Mouse (Mus musculus) left cerebral cortex, postnatal 36 days (tissue): Measurements from ENCODE around the gene Rdh7. TPM values are rescaled to one million over a fixed set of nuclear protein-coding genes. Genes with fewer than 3 reads are reported as not detected.
"Not testable (repeated sequence)": the region's sequence is repeated elsewhere in the genome, so short reads cannot be mapped to it uniquely, and the experiment has no call there.

ENCODE experiments used
- DNase-seq, 2 experiments: peaks; one replicate each; pipeline ENCODE4 v3.0.0; 2021 to 2022; ENCODE audit warnings: low spot score in 2 of 2, mixed read lengths in 1 of 2
- intact Hi-C: fragments of 180-260 bp; cut with DNase I; formaldehyde crosslinking; loops from one replicate; pipeline ENCODE4 v1.15.1; 2025
- total RNA-seq, 2 experiments: library from RNA; stranded (reverse); gene quantifications; 2 replicates each; pipeline ENCODE4 v1.2.3; 2021

The Rdh7 gene
- total RNA-seq, 2 experiments from 2014 or later, result not detected

GRCm38 (mm10) chr10:127897506-127897905 is 8.9 kb upstream of the Rdh7 start:
- no peak for DNase-seq
- intact Hi-C loops, result no loop called here

- intact Hi-C loops, result no loop called here
- DNase-seq, result no peak
Observed at GRCm38 (mm10) chr10:127896705-127897104, 8.1 kb upstream of the Rdh7 start.

GRCm38 (mm10) chr10:127893163-127894022 is 4.8 kb upstream of the Rdh7 start:
- intact Hi-C loops, DNase-seq: not testable (repeated sequence)

- intact Hi-C loops, result no loop called here
- DNase-seq, result no peak
Observed at GRCm38 (mm10) chr10:127891481-127891880, 2.9 kb upstream of the Rdh7 start.

GRCm38 (mm10) chr10:127886971-127887370 is 1.6 kb downstream of the Rdh7 start:
- no peak for DNase-seq
- intact Hi-C loops, result no loop called here

- no peak for DNase-seq
- intact Hi-C loops, result no loop called here
Observed at GRCm38 (mm10) chr10:127886551-127886950, 2.1 kb downstream of the Rdh7 start.

- intact Hi-C loops, result no loop called here
- DNase-seq, result no peak
Observed at GRCm38 (mm10) chr10:127881041-127881440, 7.6 kb downstream of the Rdh7 start.

GRCm38 (mm10) chr10:127879155-127879688 is 9.4 kb downstream of the Rdh7 start:
- DNase-seq, result no peak
- intact Hi-C loops, result no loop called here

- no peak for DNase-seq
- intact Hi-C loops, result no loop called here
Observed at GRCm38 (mm10) chr10:127878262-127879057, 10.2 kb downstream of the Rdh7 start.

GRCm38 (mm10) chr10:127877681-127878080 is 10.9 kb downstream of the Rdh7 start:
- intact Hi-C loops, result no loop called here
- no peak for DNase-seq

- intact Hi-C loops, result loop anchor here (5.0 kb wide), 1 partner anchor 65 kb away; no protein-coding TSS in a partner anchor
- no peak for DNase-seq
Observed at GRCm38 (mm10) chr10:127872484-127872883, 16.1 kb downstream of the Rdh7 start.

- intact Hi-C loops, result no loop called here
- DNase-seq, result no peak
Observed at GRCm38 (mm10) chr10:127866232-127866631, 22.4 kb downstream of the Rdh7 start, which contains the start of gene Rdh16f2. Gene Rdh16f2, plus strand, starts transcription at chr10:127866474.

- DNase-seq, result no peak
- intact Hi-C loops, result no loop called here
Observed at GRCm38 (mm10) chr10:127864931-127865330, 23.7 kb downstream of the Rdh7 start.

- intact Hi-C loops, result no loop called here
- DNase-seq, result no peak
Observed at GRCm38 (mm10) chr10:127856376-127856775, 32.2 kb downstream of the Rdh7 start.

GRCm38 (mm10) chr10:127849628-127850027 is 39.0 kb downstream of the Rdh7 start, which contains the start of gene Rdh19:
Gene Rdh19, plus strand, starts transcription at chr10:127849928.
- intact Hi-C loops, result no loop called here
- no peak for DNase-seq

GRCm38 (mm10) chr10:127848089-127848488 is 40.5 kb downstream of the Rdh7 start:
- intact Hi-C loops, result no loop called here
- no peak for DNase-seq

GRCm38 (mm10) chr10:127845945-127846344 is 42.7 kb downstream of the Rdh7 start:
- DNase-seq, intact Hi-C loops: not testable (repeated sequence)

- DNase-seq, result no peak
- intact Hi-C loops, result no loop called here
Observed at GRCm38 (mm10) chr10:127840776-127841175, 47.8 kb downstream of the Rdh7 start.

- DNase-seq, result peak in 1 of 2 experiments; percentile 11
Observed at GRCm38 (mm10) chr10:127838539-127838938, 50.1 kb downstream of the Rdh7 start.

GRCm38 (mm10) chr10:127837793-127838192 is 50.8 kb downstream of the Rdh7 start:
- intact Hi-C loops, DNase-seq: not testable (repeated sequence)

More at GRCm38 (mm10) chr10:127838539-127838938, 50.1 kb downstream of the Rdh7 start:
- intact Hi-C loops, result no loop called here
